Mouse (Mus musculus) MN1 (cell line): ENCODE data around the gene Cecr2.
"Not testable (repeated sequence)": the region's sequence is repeated elsewhere in the genome, so short reads cannot be mapped to it uniquely, and the experiment has no call there.

ENCODE experiments used
- DNase-seq: peaks from one replicate; pipeline ENCODE4 v3.0.0-alpha.2; 2016; ENCODE audit warnings: low spot score

Cecr2 gene

DNA sequence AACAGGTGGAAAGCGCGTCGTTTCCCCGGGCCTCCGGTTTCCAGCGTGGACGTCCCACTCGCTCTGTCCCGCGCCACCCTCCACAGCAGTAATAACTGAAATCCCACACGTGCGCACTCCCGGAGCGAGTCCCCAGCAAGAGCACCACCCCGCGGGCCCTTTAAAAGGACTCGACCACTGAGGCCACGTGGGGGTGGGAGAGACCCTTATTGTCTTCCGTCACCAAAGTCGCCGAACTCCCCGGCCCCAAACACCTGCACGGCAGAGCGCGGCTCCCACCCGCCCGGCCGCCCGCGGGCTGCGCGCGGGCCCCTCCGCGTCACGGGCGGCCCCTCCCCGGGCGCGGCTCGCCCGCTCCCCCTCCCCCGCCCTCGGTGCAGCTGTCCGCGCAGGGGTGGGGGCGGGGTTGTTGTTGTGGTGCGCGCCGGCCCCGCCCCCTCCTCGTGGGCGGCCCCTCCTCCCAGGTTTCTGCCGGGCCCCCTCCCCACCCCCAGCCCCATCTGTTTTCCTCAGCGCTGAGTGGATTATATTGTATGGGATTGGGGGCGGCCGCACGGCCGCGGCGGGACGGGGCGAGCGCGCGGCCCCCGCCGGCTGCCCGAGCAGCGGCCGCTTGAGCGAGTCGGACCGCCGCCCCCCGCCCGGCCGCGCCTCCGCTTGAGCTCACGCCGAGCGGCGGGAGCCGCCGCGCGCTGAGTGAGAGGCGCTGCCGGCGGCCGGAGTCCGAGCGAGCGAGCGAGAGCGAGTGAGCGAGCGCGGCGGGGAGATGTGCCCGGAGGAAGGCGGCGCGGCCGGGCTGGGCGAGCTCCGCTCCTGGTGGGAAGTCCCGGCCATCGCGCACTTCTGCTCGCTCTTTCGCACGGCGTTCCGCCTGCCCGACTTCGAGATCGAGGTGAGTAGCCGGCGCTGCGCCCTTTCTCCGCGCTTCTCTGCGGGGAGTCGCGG lies at the start of gene Cecr2:
Cecr2 (plus strand) TSS at position 554 of the 945 bp plus-strand sequence.
- DNase-seq = peak; percentile 38

DNA sequence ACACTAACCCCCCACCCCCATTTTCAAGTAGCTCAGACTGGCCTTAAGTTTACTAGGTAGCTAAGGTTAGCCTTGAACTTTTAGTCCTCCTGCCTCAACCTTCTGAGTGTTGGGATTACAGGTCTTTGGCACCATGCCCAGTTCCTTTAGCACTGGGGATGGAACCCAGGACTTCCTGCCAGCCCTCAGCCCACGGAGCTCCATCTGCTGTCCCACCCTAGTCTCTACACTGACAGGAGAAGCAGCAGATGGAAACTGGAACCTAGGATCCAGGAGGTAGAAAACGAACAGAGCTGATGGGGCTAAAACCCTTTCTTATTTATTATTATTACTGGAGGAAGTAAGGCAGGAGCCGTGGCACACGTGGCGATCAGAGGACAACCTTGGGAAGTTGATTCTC lies 48.6 kb upstream of the Cecr2 start:
- no peak for DNase-seq

DNA sequence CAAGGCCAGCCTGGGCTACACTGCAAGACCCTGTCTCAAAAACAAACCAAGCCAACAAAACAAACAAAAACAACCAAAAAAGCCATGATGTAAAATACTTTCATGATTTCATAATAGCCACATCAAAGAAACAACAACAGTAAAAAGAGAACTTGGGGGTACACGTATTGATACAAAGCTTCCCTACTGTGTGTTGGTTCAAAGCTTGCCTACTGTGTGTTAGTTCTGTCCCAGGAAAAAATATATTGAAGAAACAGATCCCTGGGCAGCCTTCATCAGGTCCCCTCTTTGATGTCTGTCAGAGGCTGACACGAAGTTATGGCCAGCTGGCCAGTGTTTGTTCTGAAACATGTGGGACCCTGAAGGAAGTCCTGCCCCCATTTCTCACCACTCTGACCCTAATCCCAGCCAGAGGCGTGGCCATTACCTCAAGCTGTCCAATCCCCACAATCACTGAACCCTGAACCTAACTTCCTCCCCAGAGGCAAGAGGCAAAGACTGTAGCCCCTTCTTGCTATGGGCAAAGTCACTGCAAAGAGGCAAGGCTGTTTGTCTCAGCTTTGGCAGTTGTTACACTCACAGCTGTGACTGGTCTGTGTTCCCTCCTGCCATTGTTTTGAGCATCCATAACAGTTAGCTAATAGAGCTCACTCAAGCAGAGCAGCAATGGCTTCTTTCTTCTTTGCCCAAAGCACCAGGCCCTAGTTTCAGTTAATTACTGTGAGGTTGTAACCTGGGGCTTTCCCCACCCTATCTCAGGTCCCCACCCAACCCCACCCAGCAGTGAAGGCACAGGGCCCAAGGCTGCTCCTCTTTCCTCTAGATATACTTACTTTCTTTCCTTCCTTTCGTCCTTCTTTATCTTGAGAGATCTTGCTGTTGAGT lies 47.4 kb upstream of the Cecr2 start:
- DNase-seq = no peak

DNA sequence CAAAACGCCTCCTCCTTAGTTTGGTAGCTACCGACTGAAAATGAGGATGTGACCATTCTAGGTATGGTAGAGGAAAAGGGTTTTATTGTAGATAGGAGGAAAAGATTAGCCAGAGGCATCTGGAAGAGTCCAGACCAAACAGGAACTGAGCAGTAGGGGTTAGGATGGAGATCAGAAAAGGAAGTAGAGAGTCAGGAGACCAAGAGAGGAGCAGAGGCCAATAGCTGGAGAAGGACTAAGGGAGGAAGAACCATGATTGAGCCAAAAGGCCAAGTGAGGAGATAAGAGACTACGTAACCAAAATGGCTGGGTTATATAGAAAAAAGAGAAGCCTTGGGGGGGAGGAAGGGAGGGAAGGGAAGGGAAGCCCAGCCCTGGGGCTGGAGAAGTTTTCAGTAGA lies 46.0 kb upstream of the Cecr2 start:
- no peak for DNase-seq

DNA sequence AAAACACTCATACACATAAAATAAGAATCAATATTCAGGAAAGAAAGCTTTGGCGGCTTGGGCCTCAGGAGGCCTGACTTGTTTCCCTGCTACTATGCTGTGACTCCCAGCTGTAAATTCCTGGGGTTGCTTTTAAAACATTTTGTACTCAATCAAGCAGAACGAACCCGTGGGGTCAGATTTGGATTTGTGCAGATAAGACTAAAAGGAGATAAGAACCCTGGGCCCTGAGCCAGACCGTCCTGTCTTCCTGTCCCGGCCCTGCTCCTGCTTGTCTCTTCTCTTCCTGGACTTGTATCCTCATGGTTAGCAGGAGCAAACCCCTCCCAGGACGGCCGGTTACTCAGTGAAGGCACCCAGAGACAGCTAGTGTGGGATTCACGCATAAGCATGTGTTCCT lies 41.1 kb upstream of the Cecr2 start:
- DNase-seq = no peak

DNA sequence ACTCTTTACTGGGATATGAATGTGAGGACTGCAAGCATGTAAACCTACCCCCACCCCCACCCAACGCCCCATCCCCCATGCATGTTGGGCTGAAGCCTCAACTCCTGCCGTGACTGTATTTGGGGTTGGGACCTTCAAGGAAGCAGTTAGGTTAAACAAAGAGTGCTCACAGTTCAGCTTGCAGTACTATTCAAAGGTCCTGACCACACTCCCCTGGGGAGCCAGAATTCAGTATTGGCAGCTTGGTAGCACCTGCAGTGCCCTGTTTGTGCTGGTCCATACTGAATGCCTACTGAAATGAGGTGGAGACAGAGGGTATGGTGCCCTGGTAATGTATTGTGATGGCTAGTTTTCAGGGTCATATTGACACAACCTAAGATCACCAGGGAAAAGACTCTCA lies 39.1 kb upstream of the Cecr2 start:
- DNase-seq = no peak

DNA sequence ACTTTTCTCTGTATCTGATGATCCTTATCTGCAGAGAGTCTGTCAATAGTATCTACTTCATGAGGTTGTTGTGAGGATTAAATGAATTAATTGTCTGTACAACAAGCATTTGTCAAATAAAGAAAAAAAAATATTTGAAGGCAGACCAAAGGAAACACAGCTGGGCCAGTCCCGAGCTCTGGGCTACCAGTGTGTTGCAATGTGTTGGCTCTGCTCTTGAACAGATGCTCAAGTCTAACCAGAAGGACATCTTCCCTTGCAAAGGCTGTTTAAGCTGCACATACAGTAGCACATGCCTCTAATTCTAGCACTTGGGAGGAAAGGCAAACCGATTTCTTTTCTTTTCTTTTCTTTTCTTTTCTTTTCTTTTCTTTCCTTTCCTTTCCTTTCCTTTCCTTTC lies 37.2 kb upstream of the Cecr2 start:
- DNase-seq = no peak

DNA sequence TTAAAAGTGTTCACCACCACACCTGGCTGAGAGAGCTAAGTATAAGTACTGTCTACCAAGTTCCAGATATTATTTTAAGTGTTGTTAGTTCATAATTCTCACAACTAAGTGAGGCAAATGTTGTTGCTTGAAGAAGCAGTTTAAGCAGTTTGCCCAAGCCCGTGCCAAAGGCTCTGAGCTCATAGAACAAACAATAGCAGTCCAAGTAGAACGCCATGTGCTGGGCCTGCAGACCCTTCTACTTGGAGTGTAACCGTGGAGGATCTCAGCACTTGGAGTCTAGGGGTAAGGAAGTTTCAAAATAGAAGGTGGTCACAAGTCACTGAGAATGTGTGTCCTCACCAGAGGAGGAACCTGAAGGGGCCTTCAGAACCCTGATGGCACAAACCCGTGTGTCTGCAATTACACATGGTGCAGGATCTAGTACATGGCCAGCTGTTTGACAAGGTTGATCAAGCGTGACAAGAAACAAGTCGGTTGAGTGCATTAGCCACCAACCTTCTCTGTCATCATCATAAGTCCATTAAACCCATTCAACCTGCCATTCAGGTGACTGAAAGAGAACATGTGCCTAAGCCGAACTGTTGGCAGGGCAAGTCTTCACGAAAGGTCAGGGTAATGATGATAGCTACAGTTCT lies 30.7 kb upstream of the Cecr2 start:
- no peak for DNase-seq

DNA sequence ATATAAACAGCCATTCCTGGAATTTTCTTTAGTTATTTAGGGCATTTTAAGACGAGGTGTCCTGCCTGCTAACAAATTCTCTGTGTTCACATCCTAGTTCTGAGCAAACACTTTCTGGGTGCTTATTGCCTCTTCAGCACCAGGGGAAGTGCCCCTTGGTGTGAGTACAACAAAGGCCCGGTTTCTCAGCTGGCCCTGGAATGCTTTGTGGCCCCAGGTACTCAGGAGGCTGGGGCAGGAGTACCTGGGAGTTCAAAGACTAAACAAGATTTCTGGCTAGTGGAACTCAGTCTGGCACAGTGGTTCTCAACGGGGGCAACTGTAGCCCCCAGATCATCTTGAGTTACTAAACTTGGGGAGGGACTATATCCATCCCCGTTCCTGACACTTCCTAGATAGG lies 26.6 kb upstream of the Cecr2 start:
- DNase-seq = no peak

DNA sequence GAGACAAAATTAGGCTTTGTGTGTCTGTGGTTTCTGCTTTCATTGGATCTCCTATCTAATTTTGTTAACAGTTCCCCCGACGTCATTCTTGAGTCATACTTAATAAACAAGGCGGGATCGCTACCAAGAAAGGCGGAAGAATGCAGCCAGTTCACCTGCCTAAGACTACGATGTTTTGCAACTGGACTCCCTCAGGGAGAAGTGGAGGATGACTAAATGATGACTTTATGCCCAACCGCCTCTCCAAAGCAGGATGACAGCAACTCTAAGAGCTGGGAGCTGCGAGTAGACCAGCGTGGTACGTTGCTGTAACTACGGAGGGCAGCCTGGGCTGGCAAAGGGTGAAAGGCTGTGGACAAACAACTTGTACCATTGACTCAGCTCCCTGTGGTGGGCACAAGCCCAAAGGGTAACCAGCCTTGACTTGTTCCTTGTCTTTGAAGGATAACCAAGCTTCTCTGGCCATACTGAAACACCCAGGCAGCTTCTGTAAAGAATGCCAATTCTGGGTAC lies 24.2 kb upstream of the Cecr2 start:
- no peak for DNase-seq

DNA sequence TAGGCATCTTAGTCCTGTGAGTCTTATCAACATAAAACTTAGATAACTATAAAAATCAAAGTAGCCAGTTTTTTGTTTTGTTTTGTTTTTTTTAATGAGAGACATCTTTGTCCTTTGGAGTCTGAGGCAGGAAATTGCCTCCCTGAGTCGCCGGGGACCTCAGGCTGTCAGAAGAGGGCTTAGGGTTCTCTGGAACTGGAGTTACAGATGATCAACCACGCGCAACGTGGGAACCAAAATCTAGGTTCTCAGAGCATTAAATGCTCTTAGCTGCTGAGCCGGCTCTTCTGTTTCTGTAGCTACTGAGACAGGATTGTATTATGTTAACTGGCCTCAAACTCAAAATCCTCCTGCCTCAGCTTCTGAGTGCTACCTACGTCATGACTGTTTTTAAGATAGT lies 22.4 kb upstream of the Cecr2 start:
- DNase-seq = no peak

DNA sequence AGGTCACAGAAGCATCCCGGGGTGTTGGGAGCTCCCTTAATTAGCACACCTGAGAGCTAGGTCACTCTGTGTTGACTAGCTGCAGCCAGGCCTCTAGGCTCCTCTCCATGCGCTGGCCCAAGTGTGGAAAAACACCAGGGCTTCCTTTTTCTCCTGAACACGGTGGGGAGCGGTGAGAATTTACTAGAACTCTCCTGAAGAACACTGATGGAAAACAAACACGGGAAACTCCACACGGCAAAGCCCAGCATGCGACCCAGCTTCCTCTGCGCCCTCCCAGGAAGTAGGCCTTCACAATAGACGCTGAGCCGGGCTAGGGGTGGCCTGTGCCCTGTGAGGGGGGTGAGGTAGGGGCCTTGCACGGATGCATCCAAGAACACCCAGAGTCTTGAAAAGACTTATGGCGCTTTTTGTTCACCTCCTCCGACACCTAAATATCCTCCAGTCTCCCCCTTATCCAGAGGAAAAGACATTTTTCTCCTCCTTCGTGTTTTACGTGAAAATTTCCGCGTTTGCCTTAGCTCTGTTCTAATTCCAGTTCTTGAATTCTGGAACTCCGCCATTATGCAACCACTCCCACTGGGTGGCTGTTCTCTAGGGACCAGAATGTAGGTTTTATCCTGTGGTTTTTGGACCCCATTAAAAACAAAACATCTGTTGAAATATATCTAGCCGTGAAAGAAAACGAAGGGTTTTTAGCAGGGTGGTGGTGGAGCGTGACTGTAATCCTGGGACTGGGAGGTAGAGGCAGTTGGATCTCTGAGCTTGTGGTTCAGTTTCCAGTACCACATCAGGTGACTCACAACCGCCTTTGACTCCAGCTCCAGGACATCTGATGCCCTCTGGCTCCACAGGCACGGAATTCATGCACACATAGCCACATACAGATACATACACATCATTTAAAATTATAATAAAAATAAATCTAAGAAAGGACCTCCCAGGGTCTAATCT lies 21.5 kb upstream of the Cecr2 start:
- DNase-seq = no peak

DNA sequence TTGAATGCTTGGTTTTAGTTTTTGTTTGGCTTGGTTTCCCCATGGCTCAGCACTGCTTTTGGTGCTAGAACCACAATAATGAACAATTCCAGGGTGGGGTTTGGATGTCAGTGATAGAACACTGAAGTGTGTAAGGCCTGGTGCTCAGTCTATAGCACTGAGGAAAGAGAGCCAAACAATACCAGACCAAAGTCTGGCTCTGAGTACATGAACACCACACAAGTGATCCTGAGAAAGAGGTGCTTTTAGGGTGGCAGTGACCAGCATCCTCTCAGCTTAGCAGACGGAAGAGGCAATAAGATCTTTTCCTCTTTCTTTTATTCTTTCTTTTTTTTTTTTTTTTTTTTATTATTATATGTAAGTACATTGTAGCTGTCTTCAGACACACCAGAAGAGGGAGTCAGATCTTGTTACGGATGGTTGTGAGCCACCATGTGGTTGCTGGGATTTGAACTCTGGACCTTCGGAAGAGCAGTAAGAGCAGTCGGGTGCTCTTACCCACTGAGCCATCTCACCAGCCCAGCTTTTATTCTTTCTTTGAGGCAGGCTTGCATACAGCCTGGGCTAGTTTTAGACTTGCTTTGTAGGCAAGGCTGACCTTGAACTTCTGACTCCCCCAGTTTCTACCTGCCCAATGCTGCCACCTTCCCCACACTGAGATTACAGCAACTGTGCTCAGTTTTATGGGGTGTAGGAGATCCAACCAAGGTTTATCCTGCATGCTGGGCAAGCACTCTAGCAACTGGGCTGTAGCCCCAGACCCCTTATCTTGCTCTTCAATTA lies 18.7 kb upstream of the Cecr2 start:
- DNase-seq = not testable (repeated sequence)

DNA sequence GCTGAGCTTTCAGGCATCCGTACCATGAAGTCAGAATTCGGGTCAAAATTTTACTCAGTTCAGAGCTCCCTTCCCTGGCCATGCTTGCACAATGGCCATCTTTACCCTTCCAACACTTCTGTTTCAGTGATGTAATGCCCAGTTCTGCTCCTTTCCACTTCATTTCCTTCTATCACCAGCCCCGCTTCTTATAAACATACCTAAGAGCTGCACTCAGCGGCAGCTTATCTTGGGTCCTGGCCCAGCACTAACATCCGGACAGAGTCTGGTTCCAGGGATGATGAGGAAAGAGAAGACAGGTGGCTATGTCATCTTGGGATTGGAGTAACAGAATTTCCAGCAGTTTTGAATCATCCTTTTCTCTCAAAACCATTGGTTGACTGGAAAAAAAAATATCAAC lies 18.0 kb upstream of the Cecr2 start:
- DNase-seq = no peak

DNA sequence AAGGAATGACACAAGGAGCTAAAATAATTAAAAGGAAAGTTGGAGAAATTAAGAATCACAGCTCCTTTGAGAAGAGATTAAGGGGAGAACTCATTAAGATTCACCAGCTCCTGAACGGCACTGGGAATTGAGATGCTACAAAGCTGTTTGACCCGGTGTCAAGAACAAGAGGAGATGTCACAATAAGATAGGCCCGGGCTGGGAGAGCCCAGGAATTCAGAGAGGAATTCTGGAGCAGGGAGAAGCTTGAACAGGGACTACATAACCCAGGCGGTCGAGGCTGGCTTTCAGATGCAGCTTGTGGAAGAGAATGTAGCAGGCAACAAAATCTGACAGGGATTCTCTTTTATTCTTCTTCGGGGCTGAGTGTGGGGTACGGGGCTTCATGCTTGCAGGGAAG lies 13.5 kb upstream of the Cecr2 start:
- no peak for DNase-seq

DNA sequence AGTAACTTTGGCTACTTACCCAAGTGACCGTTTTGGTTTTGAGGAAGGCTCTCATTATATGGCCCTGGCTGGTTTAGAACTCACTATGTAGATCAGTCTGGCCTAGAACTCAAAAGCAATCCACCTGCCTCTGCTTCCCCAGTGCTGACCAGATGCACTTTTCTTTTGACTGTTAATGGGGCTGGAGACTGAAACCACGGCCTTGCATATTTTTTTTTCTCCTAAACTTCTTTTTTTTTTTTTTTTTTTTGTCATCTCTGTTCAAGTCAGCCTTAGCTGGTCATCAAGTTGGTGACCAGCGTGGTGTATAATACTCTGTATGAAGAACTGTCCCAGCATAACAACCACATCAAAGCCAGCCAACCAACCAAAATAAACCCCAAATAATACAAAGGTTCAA lies 10.5 kb upstream of the Cecr2 start:
- no peak for DNase-seq

DNA sequence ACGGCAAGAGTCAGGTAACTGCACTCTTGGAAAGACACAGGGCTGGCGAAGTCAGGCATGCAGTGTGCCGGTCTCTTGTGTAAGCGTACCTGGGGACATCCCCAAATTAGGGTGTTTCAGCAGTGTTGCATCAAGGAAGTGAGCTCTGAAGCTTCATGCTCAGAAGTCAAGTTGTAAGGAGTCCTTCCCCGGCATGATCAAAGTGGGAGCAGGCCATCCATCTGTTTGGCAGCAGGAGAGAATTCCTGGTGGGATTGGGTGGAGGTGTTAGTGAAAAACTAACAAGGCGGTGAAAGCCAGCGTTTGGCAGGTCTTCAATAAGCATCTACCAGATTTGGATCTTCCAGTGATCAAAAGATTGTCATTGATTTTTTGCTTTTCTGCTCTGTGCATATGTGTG lies 7.3 kb upstream of the Cecr2 start:
- DNase-seq = no peak

DNA sequence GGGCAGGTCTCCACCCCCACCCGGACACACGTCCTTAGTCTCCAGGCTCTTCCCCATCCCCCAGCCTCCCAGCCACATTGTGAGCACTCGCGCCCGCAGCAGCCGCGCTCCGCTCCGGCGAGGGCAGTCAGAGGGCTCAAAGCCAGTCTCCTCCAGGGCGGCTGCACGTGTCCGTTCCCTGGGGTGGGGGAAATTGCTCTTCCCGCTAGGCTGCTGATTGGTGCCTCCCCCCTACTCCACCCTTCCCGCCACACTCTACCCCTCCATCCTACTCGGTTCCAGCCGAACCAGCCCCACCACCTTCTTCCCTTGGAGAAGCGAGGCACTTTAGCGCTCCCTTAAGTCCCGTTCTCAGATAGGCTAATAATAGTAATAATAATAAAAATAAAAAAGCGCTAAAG lies 754 bp upstream of the Cecr2 start:
- DNase-seq = no peak

DNA sequence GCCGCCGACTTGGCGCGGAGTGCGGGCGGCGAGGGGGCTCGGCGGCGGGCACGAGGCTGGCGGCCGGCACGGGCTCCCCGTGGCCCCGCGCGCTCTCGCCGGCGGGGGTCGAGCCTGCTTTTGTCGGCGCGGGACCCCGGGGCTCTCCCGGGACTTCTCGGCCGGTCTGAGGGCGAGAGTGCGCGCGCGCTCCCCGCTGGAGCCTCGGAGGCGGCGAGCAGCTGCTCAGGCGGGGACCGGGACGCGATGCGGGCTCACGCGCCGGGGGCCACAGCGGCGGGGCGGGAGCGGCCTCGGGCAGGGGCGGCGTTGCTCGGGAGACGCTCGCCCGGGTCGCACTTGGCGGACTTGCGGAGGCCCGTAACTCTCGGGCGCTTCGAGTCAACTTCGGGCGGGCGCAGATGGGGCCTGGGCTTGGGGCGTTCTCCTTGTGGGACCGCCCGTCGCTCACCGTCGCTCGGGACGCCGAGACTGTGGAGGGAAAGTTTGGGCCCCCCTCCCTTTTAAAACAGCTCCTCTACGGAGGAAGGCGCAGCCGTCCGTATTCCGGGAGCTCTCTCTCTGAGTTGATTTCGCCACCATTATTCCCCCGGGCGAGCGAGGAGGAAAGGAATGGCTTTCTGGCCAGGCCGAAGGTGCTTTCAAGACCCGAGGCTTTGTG lies 722 bp downstream of the Cecr2 start:
- no peak for DNase-seq

DNA sequence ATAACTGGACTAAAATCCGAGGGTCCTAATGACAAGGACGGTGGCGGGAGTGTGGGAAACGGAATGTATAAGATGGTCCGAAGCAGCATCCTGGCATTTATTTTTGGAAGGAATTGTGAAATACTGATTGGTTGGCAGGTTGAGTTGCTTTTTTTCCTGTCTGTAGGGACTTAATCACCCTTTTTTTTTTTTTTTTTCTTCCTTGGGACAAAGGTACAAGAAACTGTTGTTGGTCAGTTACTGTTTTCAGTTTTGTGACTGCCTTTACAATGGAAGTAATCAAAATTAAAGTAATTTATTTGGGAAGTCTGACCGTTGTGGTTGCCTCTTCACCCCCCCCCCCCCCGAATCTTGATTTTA lies 1.2 kb downstream of the Cecr2 start:
- DNase-seq = no peak
